Comparison of ENCODE assay signal across 20 mouse cellular contexts in the genomic region with DNA sequence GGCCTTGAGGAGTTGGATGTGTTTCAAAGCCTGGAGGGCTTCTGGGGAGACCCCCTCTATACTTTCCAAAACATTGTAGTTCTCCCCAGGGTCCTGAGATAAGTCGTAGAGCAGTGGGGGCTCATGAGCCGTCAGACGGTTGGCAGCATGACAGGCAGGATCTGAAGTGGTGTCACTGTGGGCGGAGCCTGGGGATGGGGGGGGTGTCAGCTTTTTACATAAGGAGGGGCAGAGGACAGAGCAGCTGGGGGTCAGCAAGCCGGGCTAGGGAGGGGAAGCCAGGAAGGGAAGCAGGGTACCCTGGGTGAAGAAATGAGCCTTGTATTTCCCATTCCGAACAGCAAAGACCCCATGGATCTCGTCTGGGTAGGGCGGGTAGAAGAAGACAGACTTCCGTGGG. TPM values are rescaled to one million over a fixed set of nuclear protein-coding genes. Genes with fewer than 3 reads are reported as not detected.
"Had no signal": no experiment of that assay in that cellular context is flagged by ENCODE, and none has a peak within 500 bp of the region (broad histone marks: within the 10 kb centered on the region; RNA-seq: fewer than 3 reads in every experiment).

No protein-coding gene starts in this region.

- H3K4me3 ChIP-seq: liver, embryonic 15.5 days; lung, embryonic 15.5 days; midbrain, embryonic 13.5 days; midbrain, embryonic 15.5 days; neural tube, embryonic 12.5 days; stomach, embryonic 15.5 days had no signal

- DNase-seq: liver, postnatal 0 days; lung, adult 2 months; lung, postnatal 14 days; lung, postnatal 36 days; right cerebral cortex, postnatal 14 days; thymus, adult 2 months; thymus, postnatal 25 days; thymus, postnatal 4 days had no signal

- H3K9me3 ChIP-seq: liver, embryonic 15.5 days; lung, embryonic 15.5 days; megakaryocyte, embryonic 14.5 days; midbrain, embryonic 13.5 days; midbrain, embryonic 15.5 days; neural tube, embryonic 12.5 days; stomach, embryonic 15.5 days had no signal

- H3K27ac ChIP-seq: liver, embryonic 15.5 days; lung, embryonic 15.5 days; macrophage; midbrain, embryonic 13.5 days; midbrain, embryonic 15.5 days; neural tube, embryonic 12.5 days; stomach, embryonic 15.5 days; stomach, postnatal 0 days had no signal

- H3K36me3 ChIP-seq: liver, embryonic 15.5 days; lung, embryonic 15.5 days; midbrain, embryonic 13.5 days; midbrain, embryonic 15.5 days; neural tube, embryonic 12.5 days; stomach, embryonic 15.5 days had no signal

- H3K27me3 ChIP-seq: liver, embryonic 15.5 days; lung, embryonic 15.5 days; megakaryocyte, embryonic 14.5 days; midbrain, embryonic 15.5 days; neural tube, embryonic 12.5 days; stomach, embryonic 15.5 days had no signal

RNA-seq across cellular contexts. Expression of a gene that starts 19.7 kb away (rescaled TPM):
- polyA plus RNA-seq: liver, postnatal 0 days; macrophage had no signal

RNA-seq across cellular contexts. Expression of a gene that starts 26.1 kb away (rescaled TPM):
- polyA plus RNA-seq: macrophage had no signal

RNA-seq across cellular contexts. Expression of a gene that starts 43.9 kb away (rescaled TPM):
- polyA plus RNA-seq: liver, embryonic 15.5 days; liver, postnatal 0 days; lung, adult 2 months; lung, embryonic 15.5 days; lung, postnatal 0 days; macrophage; midbrain, embryonic 11.5 days; midbrain, embryonic 13.5 days; midbrain, embryonic 15.5 days; midbrain, postnatal 0 days; neural tube, embryonic 12.5 days; stomach, embryonic 15.5 days; stomach, postnatal 0 days had no signal
